Mouse (Mus musculus) retina, adult 2 months (tissue): ENCODE results near the gene Cd2bp2.
"Not testable (repeated sequence)": the region's sequence is repeated elsewhere in the genome, so short reads cannot be mapped to it uniquely, and the experiment has no call there.

Source experiments
- DNase-seq: peaks from one replicate; pipeline ENCODE4 v3.0.0-alpha.2; 2012; ENCODE audit warnings: low read depth, low spot score

Cd2bp2 gene

DNA sequence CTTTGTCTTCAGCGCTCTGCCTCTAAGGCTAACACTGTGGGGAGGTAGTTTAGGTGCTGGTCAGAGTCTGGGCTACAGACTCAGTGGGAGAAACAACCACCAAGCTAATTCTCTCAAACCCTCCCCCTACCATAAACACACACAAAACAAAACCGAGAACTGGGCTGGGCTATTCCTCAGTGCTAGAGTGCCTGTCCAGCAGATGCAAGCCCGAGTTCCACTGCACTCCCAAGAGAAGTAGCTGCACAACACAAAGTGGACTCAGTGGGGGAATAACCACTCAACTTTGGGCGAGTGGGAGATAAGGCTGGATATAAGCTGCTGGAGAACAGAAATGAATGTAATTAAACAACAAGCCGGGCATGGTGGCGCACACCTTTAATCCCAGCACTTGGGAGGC is 5.2 kb downstream of the Cd2bp2 start:
- no peak for DNase-seq

DNA sequence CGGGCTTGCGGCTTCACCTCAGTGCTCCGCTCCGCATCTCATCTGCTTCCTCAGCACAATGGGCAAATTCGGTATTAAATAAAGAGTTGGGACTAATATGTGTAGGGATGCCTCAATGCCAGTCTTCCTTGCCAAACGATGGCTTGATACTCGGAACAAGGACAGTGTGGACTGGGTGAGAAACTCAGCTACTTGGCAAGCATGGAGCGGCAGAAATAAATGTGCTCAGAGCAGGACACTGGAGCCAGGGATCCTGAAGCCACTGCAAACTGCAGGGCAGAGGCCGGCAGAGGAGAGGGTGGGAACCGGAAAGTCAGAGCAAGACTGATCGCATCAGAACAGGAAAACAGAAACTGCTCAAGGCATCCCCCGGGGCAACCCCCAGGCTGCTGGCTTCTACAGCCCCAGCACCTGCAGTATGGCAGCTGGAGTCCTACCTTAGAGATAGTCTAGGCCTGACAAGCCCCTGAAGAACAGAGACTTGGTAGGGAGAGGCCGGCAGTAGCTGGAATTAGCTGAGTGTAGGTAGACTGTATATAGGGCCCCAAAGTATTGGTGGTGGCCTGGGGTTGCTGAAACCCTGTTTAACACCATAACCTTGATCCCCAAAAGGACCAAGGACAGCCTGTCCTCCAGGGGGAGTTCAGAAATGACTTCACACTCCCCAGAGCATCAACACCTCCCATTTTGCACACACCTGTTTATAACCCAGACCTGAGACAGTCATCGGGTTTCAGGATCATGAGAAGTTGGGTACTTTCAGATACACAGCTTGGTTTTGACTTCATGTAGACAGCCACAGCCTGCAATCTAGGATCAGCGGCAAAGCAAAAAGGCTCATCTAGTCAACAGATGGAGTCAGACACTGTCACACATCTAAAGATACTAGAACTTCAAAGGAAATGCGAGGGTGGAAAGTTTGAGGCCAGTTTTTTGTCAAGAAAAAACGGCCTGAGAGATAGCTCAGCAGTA is 7.3 kb downstream of the Cd2bp2 start:
- no peak for DNase-seq

DNA sequence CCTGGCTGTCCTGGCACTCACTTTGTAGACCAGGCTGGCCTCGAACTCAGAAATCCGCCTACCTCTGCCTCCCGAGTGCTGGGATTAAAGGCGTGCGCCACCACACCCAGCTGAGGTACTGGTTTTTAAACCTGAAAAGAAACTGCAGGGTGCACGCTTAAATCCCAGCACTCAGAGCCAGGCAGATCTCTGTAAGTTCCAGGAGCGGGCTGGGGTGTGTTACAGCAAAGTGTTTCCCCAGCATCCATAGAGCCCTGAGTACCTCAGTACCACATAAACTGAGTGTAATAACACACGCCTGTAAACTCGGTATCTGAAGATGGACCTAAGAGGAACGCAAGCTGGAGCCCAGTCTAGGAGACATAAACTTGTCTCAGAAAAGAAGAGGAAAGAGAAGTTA is 8.5 kb downstream of the Cd2bp2 start:
- no peak for DNase-seq

DNA sequence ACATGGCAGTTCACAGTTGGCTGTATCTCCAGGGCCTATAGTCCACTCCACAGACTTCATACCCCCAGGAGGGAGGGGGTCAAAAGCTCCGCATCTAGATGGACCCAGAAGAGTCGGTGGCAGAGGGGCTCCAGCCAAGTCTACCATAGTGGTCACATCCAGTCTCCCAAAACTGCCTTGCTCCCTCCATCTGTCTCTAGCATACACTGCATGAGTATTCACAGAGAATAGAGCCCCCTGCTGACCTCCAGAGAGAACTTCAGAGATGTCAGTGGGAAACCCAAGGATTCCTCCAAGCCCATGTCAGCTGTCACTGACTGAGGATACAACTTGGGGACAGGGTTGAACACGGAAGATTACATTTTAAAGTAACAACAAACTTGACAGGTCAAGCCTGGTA is 10.2 kb downstream of the Cd2bp2 start:
- DNase-seq = no peak

DNA sequence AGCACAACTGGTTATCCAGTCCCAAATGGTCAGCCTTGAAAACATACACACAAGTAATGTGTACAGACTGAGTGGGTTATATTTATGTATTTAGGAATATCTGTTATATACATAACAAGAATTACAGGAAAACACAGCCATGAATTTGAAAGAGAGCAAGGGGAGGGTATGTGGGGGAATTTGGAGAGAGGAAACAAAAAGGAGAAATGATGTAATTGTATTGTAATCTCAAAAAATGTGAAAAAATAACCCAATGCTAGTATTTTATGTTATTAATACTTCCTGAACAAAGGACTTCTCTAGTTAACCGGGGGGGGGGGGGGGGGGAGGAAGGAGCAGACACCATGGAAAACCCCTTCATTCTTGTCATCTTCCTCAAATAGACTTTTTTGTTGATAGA is 11.1 kb downstream of the Cd2bp2 start:
- no peak for DNase-seq

DNA sequence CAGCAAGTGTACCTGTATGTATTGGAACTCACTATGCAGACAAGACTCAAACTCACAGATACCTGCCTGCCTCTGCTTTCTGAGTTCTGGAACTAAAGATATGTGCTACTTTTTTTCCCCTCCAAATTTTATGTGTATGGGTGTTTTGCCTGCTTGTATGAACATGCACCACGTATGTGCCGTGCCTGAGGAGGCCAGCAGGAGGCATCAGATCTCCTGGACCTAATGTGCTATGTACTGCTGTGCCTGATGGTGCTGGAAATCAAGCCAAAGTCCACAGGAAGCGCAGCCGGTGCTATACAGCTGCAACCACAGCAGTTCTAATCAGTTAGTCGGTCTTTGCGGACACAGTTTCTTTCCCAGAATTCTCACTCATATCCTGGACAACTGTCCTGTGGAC is 12.0 kb downstream of the Cd2bp2 start:
- no peak for DNase-seq

DNA sequence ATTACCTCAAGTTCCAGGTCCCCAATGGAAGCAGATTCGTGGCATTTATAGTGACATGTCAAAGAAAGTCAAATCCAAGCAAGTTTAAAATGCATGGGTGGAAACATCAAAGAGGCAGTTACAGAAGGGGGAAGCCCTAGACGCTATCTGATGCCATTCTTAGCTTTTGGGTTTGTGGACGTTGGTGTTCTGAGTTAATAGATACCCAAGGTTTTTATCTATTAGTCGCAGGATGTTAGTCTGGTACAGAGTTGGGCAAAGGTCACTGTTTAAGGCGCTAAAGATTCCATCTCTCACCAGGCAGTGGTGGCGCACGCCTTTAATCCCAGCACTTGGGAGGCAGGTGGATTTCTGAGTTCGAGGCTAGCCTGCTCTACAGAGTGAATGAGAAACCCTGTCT is 12.5 kb downstream of the Cd2bp2 start:
- no peak for DNase-seq

DNA sequence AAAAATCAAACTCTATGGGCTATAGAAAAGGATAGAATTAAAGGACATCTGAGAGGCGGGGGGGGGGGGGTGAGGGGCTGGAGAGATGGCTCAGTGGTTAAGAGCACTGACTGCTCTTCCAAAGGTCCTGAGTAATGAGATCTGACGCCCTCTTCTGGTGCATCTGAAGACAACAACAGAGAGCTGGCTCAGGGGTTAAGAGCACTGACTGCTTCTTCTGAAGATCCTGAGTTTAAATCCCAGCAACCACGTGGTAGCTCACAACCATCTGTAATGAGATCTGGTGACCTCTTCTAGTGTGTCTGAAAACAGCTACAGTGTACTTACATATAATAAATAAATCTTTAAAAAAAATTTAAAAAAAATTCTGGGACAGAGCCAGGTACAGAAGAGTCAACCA is 14.1 kb downstream of the Cd2bp2 start:
- not testable (repeated sequence) for DNase-seq

DNA sequence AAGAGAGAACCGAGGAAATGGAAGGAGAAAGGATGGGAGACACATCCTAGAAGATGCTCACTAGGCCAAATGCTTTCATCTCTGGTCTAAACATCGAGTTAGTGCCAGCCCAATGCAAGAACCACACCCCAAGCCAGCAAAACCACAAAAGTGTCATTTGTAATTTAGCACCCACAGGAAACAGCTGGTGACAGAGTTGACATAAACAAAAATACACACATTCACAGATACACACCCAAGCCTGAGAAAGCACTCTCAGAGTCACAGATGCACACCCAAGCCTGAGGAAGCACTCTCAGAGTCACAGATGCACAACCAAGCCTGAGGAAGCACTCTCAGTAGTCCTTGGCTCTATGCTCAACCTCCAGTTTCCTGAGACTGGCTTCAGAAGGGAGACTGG is 15.1 kb downstream of the Cd2bp2 start:
- no peak for DNase-seq

DNA sequence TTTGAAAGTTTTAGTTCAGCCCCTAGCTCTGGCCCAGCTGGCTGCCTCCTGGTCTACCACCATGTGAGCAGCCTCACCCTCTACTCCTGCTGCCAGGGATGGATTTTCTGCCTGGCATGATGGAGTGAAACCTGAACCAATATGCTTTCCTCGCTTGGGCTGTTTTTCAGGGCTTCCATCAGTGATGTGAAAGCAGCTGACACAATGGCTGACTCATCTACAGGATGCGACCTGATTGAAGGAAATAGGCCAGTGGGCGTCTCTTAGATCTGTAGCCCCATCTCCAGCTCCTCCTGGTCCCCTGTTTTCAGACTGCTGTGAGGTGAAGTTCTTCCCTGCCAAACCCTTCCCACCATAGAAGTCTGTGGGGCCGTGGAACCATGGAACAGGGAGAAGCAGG is 18.9 kb downstream of the Cd2bp2 start:
- no peak for DNase-seq

DNA sequence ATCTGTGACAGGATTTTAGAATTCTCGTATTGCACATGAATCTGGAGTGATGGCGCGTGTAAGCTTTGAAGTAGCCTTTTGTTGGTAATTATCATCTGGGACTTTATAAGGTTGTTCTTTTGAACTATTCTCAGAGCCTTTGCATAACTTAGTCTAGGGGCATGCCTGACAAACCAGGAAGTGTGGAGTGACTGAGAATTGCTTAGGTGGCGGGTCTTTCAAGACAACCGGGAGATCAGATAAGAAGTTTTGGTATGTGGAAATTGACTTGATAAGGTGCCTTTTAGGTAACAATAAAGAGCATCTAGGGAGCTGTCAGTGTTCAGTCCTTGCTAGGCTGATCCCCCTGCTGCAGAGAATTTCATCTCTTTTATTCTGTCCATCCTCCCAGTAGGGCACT is 29.3 kb downstream of the Cd2bp2 start:
- DNase-seq = no peak

DNA sequence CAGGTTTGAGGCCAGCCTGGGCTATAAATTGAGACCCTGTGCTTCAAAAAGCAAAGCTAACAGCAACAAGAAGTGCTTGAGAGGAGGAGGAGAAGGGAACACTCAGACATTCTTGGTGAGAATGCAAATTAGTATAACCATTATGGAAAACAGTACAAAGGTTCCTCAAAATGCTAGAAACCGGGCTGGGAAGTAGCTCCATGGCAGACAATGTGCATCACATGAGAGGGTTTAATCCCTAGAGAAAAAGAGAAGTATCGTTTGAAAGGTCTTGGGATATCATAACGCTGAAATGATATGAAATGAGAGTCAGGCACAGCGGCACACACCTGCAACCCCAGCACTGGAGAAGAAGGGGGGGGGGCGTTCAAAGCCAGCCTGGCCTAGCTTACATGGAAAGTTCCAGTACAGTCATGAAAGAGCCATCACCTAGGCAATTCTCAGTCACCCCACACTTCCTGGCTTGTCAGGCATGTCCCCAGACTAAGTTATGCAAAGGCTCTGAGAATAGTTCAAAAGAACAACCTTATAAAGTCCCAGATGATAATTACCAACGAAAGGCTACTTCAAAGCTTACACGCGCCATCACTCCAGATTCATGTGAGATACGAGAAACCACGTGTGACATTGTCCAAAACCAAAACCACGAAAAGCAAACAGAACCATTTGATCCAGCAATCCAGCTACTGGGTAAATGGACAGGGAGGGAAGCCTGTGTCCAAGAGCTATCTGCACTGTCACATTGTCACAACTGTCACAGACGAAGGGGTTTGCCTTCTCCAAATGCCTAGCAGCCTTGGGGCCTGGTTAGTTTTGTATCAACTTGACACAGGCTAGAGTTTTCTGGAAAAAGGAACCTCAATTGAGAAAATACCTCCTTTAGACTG is 30.0 kb downstream of the Cd2bp2 start:
- no peak for DNase-seq

DNA sequence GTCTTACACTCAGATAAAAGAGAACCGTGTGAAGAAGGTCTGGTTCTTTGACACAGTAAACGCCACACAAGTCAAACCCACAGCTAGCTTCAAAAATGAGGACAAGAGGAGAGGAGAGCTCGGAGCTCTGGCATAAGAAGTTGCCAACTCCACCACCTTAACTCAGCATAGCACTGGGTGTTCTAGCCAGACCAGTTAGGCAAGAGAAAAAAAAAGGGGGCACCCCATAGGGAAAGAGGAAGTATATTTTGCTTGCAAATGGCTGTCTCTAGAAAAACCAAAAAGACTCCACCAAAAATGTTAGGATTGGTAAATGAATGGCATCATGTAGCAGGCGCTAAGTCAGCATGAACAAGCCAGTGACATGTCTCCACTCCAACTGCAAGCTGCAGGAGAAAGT is 31.8 kb downstream of the Cd2bp2 start:
- no peak for DNase-seq

DNA sequence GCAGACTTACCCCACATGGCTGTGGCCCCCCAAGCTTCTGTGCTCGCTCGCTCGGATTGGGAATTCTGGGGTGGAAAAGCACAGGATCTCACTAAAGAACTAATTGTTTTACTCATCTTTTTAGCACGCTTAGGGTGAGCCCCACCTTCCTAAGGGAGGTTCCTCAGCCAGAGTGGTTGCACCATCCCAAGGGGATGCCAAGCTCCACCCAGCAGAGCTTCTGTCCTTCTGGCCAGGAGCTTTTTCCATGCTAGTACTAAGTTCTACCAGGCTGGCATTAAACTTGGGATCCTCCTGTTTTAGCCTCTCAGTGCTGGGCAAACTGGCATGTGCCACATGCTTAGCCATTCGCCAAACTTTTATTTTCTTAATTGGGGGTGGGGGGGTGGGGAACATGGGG is 33.3 kb downstream of the Cd2bp2 start:
- no peak for DNase-seq

DNA sequence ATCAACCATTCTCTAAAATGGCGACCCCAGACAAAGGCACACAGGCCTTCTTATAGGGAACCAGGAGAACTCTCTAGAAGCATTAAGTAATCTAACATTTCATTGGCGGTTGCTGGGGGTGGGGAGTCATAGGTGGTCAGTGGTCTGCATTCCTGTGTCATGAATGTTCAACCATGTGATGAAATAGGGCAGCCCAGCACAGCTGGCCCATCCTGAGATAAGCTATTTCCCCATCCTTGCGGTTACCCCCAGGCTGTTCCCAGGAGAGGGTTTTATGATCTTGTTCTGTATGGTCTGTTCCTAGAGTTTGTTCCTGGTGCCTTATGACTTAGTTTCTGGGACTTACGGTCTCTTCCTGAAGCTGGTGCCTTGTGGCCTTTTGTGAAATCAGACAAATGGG is 38.3 kb downstream of the Cd2bp2 start:
- DNase-seq = no peak

DNA sequence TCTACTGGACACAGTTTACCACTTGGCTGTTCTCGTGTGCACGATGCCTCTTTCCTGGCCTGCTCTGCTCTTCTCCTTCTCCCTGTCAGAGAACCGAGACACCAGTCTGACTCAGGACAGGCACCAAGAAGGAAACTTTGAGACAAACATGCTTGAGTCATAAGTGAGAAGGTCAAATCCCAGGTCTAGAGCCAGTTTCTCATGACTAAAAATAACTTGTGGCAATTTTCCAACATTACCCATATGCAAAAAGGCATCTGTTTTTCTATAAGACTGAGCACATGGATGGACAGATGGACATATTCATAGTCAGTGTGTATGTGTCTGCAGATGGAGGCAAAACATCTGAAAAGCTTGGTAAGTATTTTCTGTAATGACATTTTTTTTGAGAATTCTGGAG is 42.4 kb downstream of the Cd2bp2 start:
- DNase-seq = no peak

DNA sequence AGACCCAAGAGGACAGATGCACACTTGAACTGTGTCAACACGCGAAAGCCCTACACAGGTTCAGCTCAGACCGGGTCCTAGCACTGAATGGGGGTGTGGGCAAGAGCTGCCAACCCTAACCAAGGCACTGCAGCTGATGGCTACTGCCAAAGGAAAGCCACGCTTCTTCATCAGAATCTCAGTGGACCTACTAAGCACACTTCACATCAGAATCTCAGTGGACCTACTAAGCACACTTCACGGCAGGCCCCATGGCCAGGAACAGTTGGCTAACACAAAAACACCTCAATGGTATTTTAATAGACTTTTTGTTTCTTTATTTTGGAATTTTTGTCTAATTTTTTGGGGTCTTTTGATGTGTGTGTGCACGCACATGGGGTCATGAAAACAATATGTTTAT is 43.4 kb downstream of the Cd2bp2 start:
- no peak for DNase-seq

DNA sequence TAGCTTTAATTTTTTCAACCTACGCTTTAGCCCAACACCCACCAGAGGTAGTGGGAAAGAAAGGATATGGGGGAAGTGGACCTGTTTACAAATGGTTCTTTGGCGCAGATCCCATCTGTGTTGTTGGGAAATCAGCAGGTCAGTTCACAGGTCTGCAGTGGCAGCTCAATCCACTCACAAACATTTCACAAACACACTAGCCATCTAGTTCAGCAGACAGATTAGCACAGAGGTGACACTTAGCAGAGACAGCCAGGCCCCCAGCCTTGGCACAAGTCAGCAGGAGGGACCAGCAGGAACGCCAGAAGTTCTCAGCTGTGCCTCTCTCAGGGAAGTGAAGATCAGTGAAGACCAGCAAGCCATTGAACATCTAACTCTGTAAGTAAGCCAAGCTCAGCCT is 47.9 kb downstream of the Cd2bp2 start:
- DNase-seq = no peak

DNA sequence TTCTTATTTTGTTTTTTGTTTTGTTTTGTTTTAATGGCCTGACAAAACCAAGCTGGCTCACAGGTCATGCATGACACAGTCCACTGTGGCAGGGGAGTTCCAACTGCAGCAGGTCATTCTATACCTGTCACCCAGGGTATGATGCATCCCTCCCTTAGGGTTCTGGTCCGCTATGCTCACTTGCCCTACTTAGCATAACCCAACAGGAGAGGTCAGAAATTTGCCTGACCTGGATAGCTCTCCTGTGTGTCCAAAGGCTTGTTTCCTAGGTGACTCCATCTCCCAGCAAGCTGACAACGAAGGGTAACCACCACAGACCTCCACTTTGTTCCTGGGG is 49.6 kb downstream of the Cd2bp2 start:
- no peak for DNase-seq

DNA sequence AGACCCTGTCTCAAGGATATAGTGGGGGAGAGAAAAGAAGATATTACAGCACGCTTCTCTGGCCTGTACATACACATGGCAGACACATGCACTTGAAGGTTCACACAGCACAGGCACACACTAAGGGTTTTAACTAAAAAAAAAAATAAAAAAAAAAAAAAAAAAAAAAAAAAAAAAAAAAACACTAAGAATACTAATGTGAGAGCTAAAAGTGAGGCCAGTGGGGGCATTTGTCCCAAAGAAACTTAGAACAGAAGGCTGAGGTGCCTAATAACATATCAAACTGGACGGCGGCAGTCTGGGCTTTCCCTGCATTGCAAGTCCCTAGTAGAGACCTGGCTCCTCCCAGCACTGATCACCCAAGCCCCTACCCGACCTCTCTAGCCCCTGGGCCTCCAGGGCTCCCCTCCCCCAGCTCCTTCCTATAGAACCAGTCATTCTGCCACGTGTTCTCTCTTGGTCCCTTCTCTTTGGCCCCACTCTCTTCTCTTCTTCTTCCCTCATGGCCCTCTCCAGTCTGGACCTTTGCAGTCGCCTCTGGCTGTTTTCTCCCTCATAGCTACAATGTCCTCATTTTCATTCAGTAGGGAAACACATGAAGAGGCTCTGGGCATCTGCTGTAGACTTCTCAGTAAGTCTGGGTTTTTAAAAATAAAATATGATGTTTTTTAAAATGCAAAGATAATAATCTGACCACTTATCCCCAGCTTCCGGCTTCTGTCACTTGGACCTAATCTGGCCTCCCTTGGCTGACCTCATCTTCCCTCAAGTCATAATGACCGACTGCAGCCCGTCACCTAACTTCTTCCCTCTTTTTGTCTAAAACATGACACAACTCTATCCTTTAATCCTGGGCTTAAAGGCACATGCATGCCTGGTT is 50.2 kb downstream of the Cd2bp2 start:
- DNase-seq = no peak

DNA sequence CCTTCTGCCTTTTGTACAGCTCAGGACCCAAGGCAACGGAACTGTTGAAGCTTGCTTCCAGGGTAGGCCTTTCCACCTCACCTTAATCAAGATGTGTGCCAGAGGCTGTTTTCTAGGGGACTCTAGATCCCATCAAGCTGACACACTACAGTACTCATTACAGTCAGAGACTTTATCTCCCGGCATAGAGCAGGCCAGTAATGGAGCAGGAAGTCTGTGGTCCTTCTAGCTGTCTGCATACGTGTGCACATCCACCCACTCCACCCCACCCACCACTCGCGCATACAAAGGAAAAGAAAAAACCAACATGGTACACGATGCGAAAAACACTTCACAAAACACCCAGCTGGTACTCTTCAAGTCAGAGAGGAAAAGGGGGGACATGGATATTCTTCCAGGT is 51.4 kb downstream of the Cd2bp2 start:
- DNase-seq = no peak

DNA sequence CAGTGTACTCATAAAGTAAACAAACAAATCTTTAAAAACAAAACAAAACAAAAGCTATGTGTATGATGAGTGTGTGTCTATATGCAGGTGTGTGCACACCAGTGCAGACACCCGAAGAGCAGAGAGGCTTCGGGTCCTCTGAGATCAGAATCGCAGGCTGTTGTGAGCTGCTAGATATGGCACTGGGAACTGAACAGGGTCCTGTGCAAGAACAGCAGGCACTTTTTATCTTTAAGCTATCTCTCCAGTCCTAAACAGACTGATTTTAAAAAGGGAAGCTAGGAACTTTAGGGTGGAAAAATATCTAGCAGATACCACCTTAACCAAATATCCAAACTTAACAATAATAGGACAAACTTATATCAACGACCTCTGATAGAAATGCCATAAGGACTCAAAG is 53.2 kb downstream of the Cd2bp2 start:
- no peak for DNase-seq
